ENCODE assay signal across 9 mouse cellular contexts in the genomic region with DNA sequence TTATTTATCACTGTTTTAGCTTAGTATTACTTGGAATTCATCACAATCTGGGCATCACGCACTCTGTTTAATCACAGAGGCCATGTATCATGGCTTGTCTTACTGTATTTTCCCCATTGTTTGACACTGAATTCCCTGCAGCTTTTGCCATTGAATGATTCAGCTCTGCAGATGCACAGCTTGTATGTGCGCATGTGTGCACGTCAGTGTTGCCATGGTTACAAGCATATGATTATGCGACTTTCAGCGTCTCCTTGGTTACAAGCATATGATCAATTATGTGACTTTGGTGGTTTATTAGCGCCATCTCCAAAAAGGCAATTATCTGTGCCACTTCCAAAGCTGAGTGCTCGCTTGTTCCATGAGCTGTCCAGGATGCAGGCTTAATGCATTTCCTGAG. TPM values are rescaled to one million over a fixed set of nuclear protein-coding genes. Genes with fewer than 3 reads are reported as not detected.
DNase-seq lines count a peak whose midpoint lies in the region; ATAC-seq lines count a peak whose summit lies in the region.
"Had no signal": no experiment of that assay in that cellular context is flagged by ENCODE, and none has a peak within 500 bp of the region (broad histone marks: within the 10 kb centered on the region; RNA-seq: fewer than 3 reads in every experiment).

No protein-coding gene starts in this region.

- peak overlapping the region; percentile 60 for H3K4me2 ChIP-seq in neural tube, embryonic 15.5 days
- no peak overlapping the region for H3K4me2 ChIP-seq in liver, embryonic 11.5 days
- H3K4me2 ChIP-seq: lung, embryonic 14.5 days had no signal

- H3K4me1 ChIP-seq in neural tube, embryonic 15.5 days, result peaks cover 17% of the 10 kb centered on the region
- H3K4me1 ChIP-seq in liver, embryonic 11.5 days (replicated peaks; ENCODE audit: control insufficient read depth, insufficient read depth, low read length), result peaks cover 4% of the 10 kb centered on the region; the same call in 1 of the 2 replicates

- peak overlapping the region; percentile 81 for H3K27ac ChIP-seq in neural tube, embryonic 15.5 days (replicated peaks)
- no peak overlapping the region for H3K27ac ChIP-seq in liver, embryonic 11.5 days (ENCODE audit: low read depth, low read length)

- H3K27me3 ChIP-seq in neural tube, embryonic 15.5 days (replicated peaks), result no peaks in the 10 kb centered on the region
- H3K27me3 ChIP-seq in liver, embryonic 11.5 days (replicated peaks; ENCODE audit: control insufficient read depth, insufficient read depth, low read length), result no peaks in the 10 kb centered on the region

- DNase-seq in cerebellum, adult 9-10 months, result peak; percentile 68
- DNase-seq in left cerebral cortex, adult 18-20 months (ENCODE audit: low spot score in 2 of 2), result peak; percentile 74 to 82
- no peak for DNase-seq in liver, embryonic 11.5 days (ENCODE audit: low spot score)
- no peak for DNase-seq in lung, postnatal 14 days
- no peak for DNase-seq in heart, postnatal 10 days
- DNase-seq in gastrocnemius, adult 8-10 months (ENCODE audit: low spot score in 2 of 2), result no peak

- no peaks in the 10 kb centered on the region for H3K9me3 ChIP-seq in neural tube, embryonic 15.5 days (replicated peaks)
- no peaks in the 10 kb centered on the region for H3K9me3 ChIP-seq in liver, embryonic 11.5 days (ENCODE audit: control insufficient read depth, low read length)

- H3K36me3 ChIP-seq in neural tube, embryonic 15.5 days, result peaks cover 57% of the 10 kb centered on the region
- H3K36me3 ChIP-seq in liver, embryonic 11.5 days (ENCODE audit: control insufficient read depth, insufficient read depth, low read length), result peaks cover 17% of the 10 kb centered on the region

- peak overlapping the region; percentile 44 for H3K9ac ChIP-seq in neural tube, embryonic 15.5 days (replicated peaks)
- no peak overlapping the region for H3K9ac ChIP-seq in liver, embryonic 11.5 days (ENCODE audit: low read depth, low read length)
- H3K9ac ChIP-seq: lung, embryonic 14.5 days had no signal

- peak overlapping the region; percentile 48 for H3K4me3 ChIP-seq in neural tube, embryonic 15.5 days (replicated peaks)
- no peak overlapping the region for H3K4me3 ChIP-seq in liver, embryonic 11.5 days (ENCODE audit: low read depth, low read length)

- ATAC-seq in frontal cortex, adult (ENCODE audit: low TSS enrichment), result peak; percentile 77
- ATAC-seq in neural tube, embryonic 15.5 days (ENCODE audit: low FRiP score), result peak; percentile 79
- ATAC-seq in liver, embryonic 11.5 days (replicated peaks; ENCODE audit: low FRiP score), result no peak

- WGBS in neural tube, embryonic 15.5 days, result 15% methylated on average over 7 of the region's 7 CpGs
- WGBS in liver, embryonic 11.5 days, result 75% methylated on average over 7 of the region's 7 CpGs

- intact Hi-C loops in heart, postnatal 10 days (cut with DNase I), result loop anchor here (1.0 to 5.0 kb wide), 4 partner anchors 128 to 383 kb away; no protein-coding TSS in a partner anchor

RNA-seq across cellular contexts. Expression of gene Mcmbp, which starts 49.5 kb away (rescaled TPM):
- total RNA-seq in left cerebral cortex, adult 18-20 months (2021), result 10 to 100 TPM; 22.8 to 25.3 TPM
- 39.5 and 42.8 TPM in 2 replicates for polyA plus RNA-seq in neural tube, embryonic 15.5 days (2015; fragmentation: Nextera tagmentation; extraction: Ambion mirVana)
- 54.7 and 59.4 TPM in 2 replicates for polyA plus RNA-seq in liver, embryonic 11.5 days (2014; fragmentation: Nextera tagmentation; extraction: Ambion mirVana)
- 10 to 100 TPM; 33.1 to 35.9 TPM for total RNA-seq in heart, postnatal 10 days (2021)
- total RNA-seq in gastrocnemius, adult 8-10 months (2022), result 10 to 100 TPM; 14.2 to 16.2 (median 15.8) TPM

RNA-seq across cellular contexts. Expression of gene Sec23ip, which starts 53.9 kb away (rescaled TPM):
- 10 to 100 TPM; 39.1 to 41.6 TPM for total RNA-seq in left cerebral cortex, adult 18-20 months (2021)
- 35.7 and 36.6 TPM in 2 replicates for polyA plus RNA-seq in neural tube, embryonic 15.5 days (2015; fragmentation: Nextera tagmentation; extraction: Ambion mirVana)
- polyA plus RNA-seq in liver, embryonic 11.5 days (2014; fragmentation: Nextera tagmentation; extraction: Ambion mirVana), result 40.8 and 43.7 TPM in 2 replicates
- total RNA-seq in heart, postnatal 10 days (2021), result 10 to 100 TPM; 29.3 to 30.0 TPM
- 10 to 100 TPM; 17.2 to 20.0 (median 17.8) TPM for total RNA-seq in gastrocnemius, adult 8-10 months (2022)

Comparison
In these comparisons a context has a peak if more than half of its experiments do, and no peak if none do; other contexts are left out.
1. DNase-seq: peak in cerebellum, adult 9-10 months (single experiment) and left cerebral cortex, adult 18-20 months (2 of 2); none in liver, embryonic 11.5 days (single experiment), lung, postnatal 14 days (single experiment), heart, postnatal 10 days (0 of 2) and gastrocnemius, adult 8-10 months (0 of 2).